Mouse (Mus musculus): Measurements from ENCODE around the gene Ugt1a6a.

DNA sequence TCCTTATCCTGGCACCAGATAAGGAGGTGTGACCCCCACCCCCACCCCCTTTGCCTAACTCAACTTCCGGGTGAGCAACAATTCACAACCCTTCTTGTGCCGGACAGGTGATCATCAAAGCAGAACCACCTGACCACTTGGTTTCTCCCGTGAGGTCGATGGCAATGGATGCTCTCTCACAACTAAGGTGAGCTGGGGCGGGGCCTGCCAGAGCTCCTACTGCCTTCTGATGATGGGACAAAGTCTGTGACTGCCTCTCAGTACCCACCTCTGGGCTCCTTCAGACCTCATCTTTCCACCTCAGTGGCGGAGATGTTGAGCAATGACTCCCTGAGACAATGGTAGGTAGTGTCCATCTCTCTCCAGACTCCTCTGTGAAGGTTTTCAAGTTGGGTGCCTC lies 111.3 kb downstream of the Ugt1a6a start:
- TF ChIP-seq RCOR1 (IDR thresholded peaks at IDR 0.05; ENCODE audit: low read depth, low read length) (no peak), KAT2A (conservative IDR thresholded peaks at IDR 0.05; ENCODE audit: low read depth, low read length) (no peak), SMC3 (IDR thresholded peaks at IDR 0.05; ENCODE audit: low read depth, low read length) (no peak), TAL1 (IDR thresholded peaks at IDR 0.05; ENCODE audit: low read length) (no peak), ETS1 (IDR thresholded peaks at IDR 0.05; ENCODE audit: low read depth, low read length) (no peak)
